Mouse (Mus musculus): Measurements from ENCODE around the gene P2rx3.

DNA sequence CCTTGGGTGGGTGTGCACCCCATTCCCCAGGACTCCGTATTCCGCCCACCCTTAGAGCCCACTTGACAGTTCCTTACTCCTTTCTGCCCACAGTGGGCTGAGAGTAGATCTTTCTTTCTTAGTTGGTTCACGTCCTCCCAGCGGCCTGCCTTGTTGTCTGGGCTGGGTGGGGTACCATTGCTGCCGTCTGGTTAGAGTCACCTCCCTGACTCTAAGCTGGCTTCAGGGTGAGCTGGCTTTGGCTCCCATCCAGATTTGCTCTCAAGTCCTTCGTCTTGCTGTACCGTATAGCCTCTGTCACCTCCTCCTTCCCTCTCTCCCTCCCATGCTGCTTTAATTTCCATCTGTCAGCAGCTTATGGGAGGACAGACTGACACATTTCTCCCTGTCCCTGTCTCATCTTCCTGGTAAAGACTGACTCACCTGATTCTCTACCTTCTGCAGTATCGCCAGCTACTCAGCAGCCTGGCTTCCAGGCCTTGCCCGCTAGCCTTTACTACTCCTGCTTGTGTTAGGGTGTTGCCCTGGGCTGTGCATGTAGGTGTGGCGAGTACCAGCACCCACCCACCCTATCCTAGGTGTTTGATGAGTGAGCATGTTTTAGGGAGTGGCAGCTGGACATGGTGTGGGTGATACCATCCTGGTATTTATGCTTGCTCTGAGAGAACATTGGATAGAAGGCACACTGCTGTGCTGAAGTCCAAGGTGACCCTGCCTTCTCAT lies 30.8 kb upstream of the P2rx3 start:
- no peak for TF ChIP-seq CTCF (IDR thresholded peaks at IDR 0.05; ENCODE audit: low read depth, low read length)
- TF ChIP-seq POLR2A (IDR thresholded peaks at IDR 0.05; ENCODE audit: insufficient read depth, low read length), result no peak

Measured in ES-Bruce4 (cell line).